In genomic region chr14:122052896-122053635, GRCm38 (mm10) we compare ENCODE assay signal across 1 mouse cellular context.
TF ChIP-seq lines count a peak whose summit lies in the region.

No protein-coding gene starts in this region.

TF ChIP-seq in CH12.LX, 34 proteins besides CTCF, POLR2A, EP300 and RAD21 (continued from another document):
- TF ChIP-seq MXI1 (IDR thresholded peaks at IDR 0.05; ENCODE audit: low read depth, low read length) (no peak; the same call in 1 of the 2 replicates), UBTF (IDR thresholded peaks at IDR 0.05; ENCODE audit: low read depth, low read length) (no peak), MAZ (IDR thresholded peaks at IDR 0.05; ENCODE audit: low read depth, low read length) (peak; percentile 94), ZMIZ1 (IDR thresholded peaks at IDR 0.05; ENCODE audit: low read depth, low read length) (no peak), ETS1 (conservative IDR thresholded peaks at IDR 0.05; ENCODE audit: low read depth, low read length) (peak; percentile 84), ZKSCAN1 (IDR thresholded peaks at IDR 0.05; ENCODE audit: borderline replicate concordance, low read depth, low read length) (no peak), USF2 (conservative IDR thresholded peaks at IDR 0.05; ENCODE audit: low read depth, low read length) (no peak), JUND (conservative IDR thresholded peaks at IDR 0.05; ENCODE audit: low read depth, low read length) (no peak; the same call in 1 of the 2 replicates), TBP (conservative IDR thresholded peaks at IDR 0.05; ENCODE audit: low read depth, low read length) (0 out of 2 replicates have a peak, but pooled peaks have one; percentile 49), KAT2A (IDR thresholded peaks at IDR 0.05; ENCODE audit: insufficient replicate concordance, low read length) (no peak), CHD2 (IDR thresholded peaks at IDR 0.05; ENCODE audit: low read length) (peak; percentile 72), RCOR1 (conservative IDR thresholded peaks at IDR 0.05; ENCODE audit: low read depth, low read length) (no peak), SMC3 (IDR thresholded peaks at IDR 0.05; ENCODE audit: low read depth, low read length) (peak; percentile 41; the same call in 1 of the 2 replicates), ZNF384 (IDR thresholded peaks at IDR 0.05; ENCODE audit: low read depth, low read length) (no peak; the same call in 1 of the 2 replicates), HCFC1 (IDR thresholded peaks at IDR 0.05; ENCODE audit: low read depth, low read length) (no peak), ELF1 (IDR thresholded peaks at IDR 0.05; ENCODE audit: low read depth, low read length) (no peak; the same call in 1 of the 2 replicates), SIN3A (IDR thresholded peaks at IDR 0.05; ENCODE audit: low read length) (no peak), JUN (IDR thresholded peaks at IDR 0.05; ENCODE audit: insufficient read depth, low read depth, low read length) (no peak), IRF4 (IDR thresholded peaks at IDR 0.05; ENCODE audit: low read depth, low read length) (peak; percentile 87), TCF12 (IDR thresholded peaks at IDR 0.05; ENCODE audit: low read depth, low read length) (peak; percentile 79), USF1 (IDR thresholded peaks at IDR 0.05; ENCODE audit: low read depth, low read length) (no peak), PAX5 (IDR thresholded peaks at IDR 0.05; ENCODE audit: low read length) (no peak), E2F4 (IDR thresholded peaks at IDR 0.05; ENCODE audit: insufficient replicate concordance, low read depth, low read length) (no peak)
